Mouse (Mus musculus) ZHBTc4 (cell line): ENCODE measurements around the gene Tango6.

ENCODE experiments used
- DNase-seq: peaks from one replicate; pipeline ENCODE4 v3.0.0-alpha.2; 2011; ENCODE audit warnings: low read depth, low spot score

Gene Tango6

GRCm38 (mm10) chr8:106682971-106683668, at the start of gene Tango6:
Gene Tango6, plus strand, starts transcription at chr8:106683068.
- DNase-seq, result peak; percentile 92

GRCm38 (mm10) chr8:106633361-106634158, 49.3 kb upstream of the Tango6 start:
- DNase-seq, result peak; percentile 85

GRCm38 (mm10) chr8:106635284-106635683, 47.6 kb upstream of the Tango6 start:
- no peak for DNase-seq

GRCm38 (mm10) chr8:106637446-106637845, 45.4 kb upstream of the Tango6 start:
- DNase-seq, result peak; percentile 67

- DNase-seq, result no peak
Observed at GRCm38 (mm10) chr8:106638768-106639295, 44.0 kb upstream of the Tango6 start.

GRCm38 (mm10) chr8:106640212-106640611, 42.7 kb upstream of the Tango6 start:
- DNase-seq, result no peak

GRCm38 (mm10) chr8:106640921-106641320, 41.9 kb upstream of the Tango6 start:
- no peak for DNase-seq

GRCm38 (mm10) chr8:106642172-106642571, 40.7 kb upstream of the Tango6 start:
- no peak for DNase-seq

GRCm38 (mm10) chr8:106643100-106643499, 39.8 kb upstream of the Tango6 start:
- no peak for DNase-seq

GRCm38 (mm10) chr8:106644957-106645356, 37.9 kb upstream of the Tango6 start:
- DNase-seq, result peak; percentile 78

- DNase-seq, result no peak
Observed at GRCm38 (mm10) chr8:106646153-106646552, 36.7 kb upstream of the Tango6 start.

- no peak for DNase-seq
Observed at GRCm38 (mm10) chr8:106646731-106647130, 36.1 kb upstream of the Tango6 start.

- peak; percentile 85 for DNase-seq
Observed at GRCm38 (mm10) chr8:106647387-106647786, 35.5 kb upstream of the Tango6 start.

GRCm38 (mm10) chr8:106648421-106648820, 34.4 kb upstream of the Tango6 start:
- no peak for DNase-seq

GRCm38 (mm10) chr8:106651994-106652393, 30.9 kb upstream of the Tango6 start:
- no peak for DNase-seq

- DNase-seq, result no peak
Observed at GRCm38 (mm10) chr8:106656046-106656445, 26.8 kb upstream of the Tango6 start.

GRCm38 (mm10) chr8:106672786-106673185, 10.1 kb upstream of the Tango6 start:
- DNase-seq, result no peak

GRCm38 (mm10) chr8:106674318-106674717, 8.6 kb upstream of the Tango6 start:
- peak; percentile 47 for DNase-seq

GRCm38 (mm10) chr8:106674894-106675293, 8.0 kb upstream of the Tango6 start:
- DNase-seq, result peak; percentile 91

GRCm38 (mm10) chr8:106684387-106684786, 1.5 kb downstream of the Tango6 start:
- DNase-seq, result peak; percentile 49

- DNase-seq, result peak; percentile 67
Observed at GRCm38 (mm10) chr8:106687479-106687878, 4.6 kb downstream of the Tango6 start.

GRCm38 (mm10) chr8:106697748-106698248, 14.9 kb downstream of the Tango6 start:
- DNase-seq, result no peak
